In genomic region chr4:125029891-125030614, GRCm38 (mm10) we compare ENCODE assay signal across 1 mouse cellular context.
A peak's percentile ranks its signal among the peaks of the same experiment; 100 is the strongest.
TF ChIP-seq lines count a peak whose summit lies in the region.

No protein-coding gene starts in this region.

TF ChIP-seq in CH12.LX, 34 proteins besides CTCF, POLR2A, EP300 and RAD21:
- TF ChIP-seq PAX5 (IDR thresholded peaks at IDR 0.05; ENCODE audit: low read length) (no peak), E2F4 (IDR thresholded peaks at IDR 0.05; ENCODE audit: insufficient replicate concordance, low read depth, low read length) (peak; percentile 63; the same call in 1 of the 2 replicates), GABPA (IDR thresholded peaks at IDR 0.05; ENCODE audit: insufficient replicate concordance, low read depth, low read length) (no peak), NELFE (IDR thresholded peaks at IDR 0.05; ENCODE audit: low read depth, low read length) (peak; percentile 94), ZNF384 (IDR thresholded peaks at IDR 0.05; ENCODE audit: low read depth, low read length) (no peak), MAFK (IDR thresholded peaks at IDR 0.05; ENCODE audit: insufficient replicate concordance, low read length) (no peak), ZMIZ1 (IDR thresholded peaks at IDR 0.05; ENCODE audit: low read depth, low read length) (peak; percentile 63; the same call in 1 of the 2 replicates), USF1 (IDR thresholded peaks at IDR 0.05; ENCODE audit: low read depth, low read length) (no peak), MAZ (IDR thresholded peaks at IDR 0.05; ENCODE audit: low read depth, low read length) (no peak), SIN3A (IDR thresholded peaks at IDR 0.05; ENCODE audit: low read length) (peak; percentile 92), MYC (IDR thresholded peaks at IDR 0.05; ENCODE audit: low read depth, low read length) (peak; percentile 91; the same call in 1 of the 2 replicates), POLR2AphosphoS2 (IDR thresholded peaks at IDR 0.05; ENCODE audit: low read depth, low read length) (peak; percentile 45; the same call in 1 of the 2 replicates), ZKSCAN1 (IDR thresholded peaks at IDR 0.05; ENCODE audit: borderline replicate concordance, low read depth, low read length) (no peak), TCF12 (IDR thresholded peaks at IDR 0.05; ENCODE audit: low read depth, low read length) (peak; percentile 55; the same call in 1 of the 2 replicates), MAX (IDR thresholded peaks at IDR 0.05; ENCODE audit: low read length) (peak; percentile 90), ZC3H11A (IDR thresholded peaks at IDR 0.05; ENCODE audit: low read depth, low read length) (no peak), KAT2A (IDR thresholded peaks at IDR 0.05; ENCODE audit: insufficient replicate concordance, low read length) (peak; percentile 57; the same call in 1 of the 2 replicates), CHD2 (IDR thresholded peaks at IDR 0.05; ENCODE audit: low read length) (no peak), TBP (conservative IDR thresholded peaks at IDR 0.05; ENCODE audit: low read depth, low read length) (peak; percentile 54), JUN (IDR thresholded peaks at IDR 0.05; ENCODE audit: insufficient read depth, low read depth, low read length) (no peak), ETS1 (conservative IDR thresholded peaks at IDR 0.05; ENCODE audit: low read depth, low read length) (no peak), ELF1 (IDR thresholded peaks at IDR 0.05; ENCODE audit: low read depth, low read length) (peak; percentile 76), USF2 (conservative IDR thresholded peaks at IDR 0.05; ENCODE audit: low read depth, low read length) (no peak), SMC3 (IDR thresholded peaks at IDR 0.05; ENCODE audit: low read depth, low read length) (no peak), HCFC1 (IDR thresholded peaks at IDR 0.05; ENCODE audit: low read depth, low read length) (peak; percentile 83), CHD1 (IDR thresholded peaks at IDR 0.05; ENCODE audit: low read depth, low read length) (no peak), RCOR1 (conservative IDR thresholded peaks at IDR 0.05; ENCODE audit: low read depth, low read length) (no peak), IRF4 (IDR thresholded peaks at IDR 0.05; ENCODE audit: low read depth, low read length) (no peak; the same call in 1 of the 2 replicates), MXI1 (IDR thresholded peaks at IDR 0.05; ENCODE audit: low read depth, low read length) (peak; percentile 96), MEF2A (IDR thresholded peaks at IDR 0.05; ENCODE audit: borderline replicate concordance, low read depth, low read length) (peak; percentile 48; the same call in 1 of the 2 replicates), UBTF (IDR thresholded peaks at IDR 0.05; ENCODE audit: low read depth, low read length) (no peak), BHLHE40 (IDR thresholded peaks at IDR 0.05; ENCODE audit: low read depth, low read length) (no peak), NRF1 (IDR thresholded peaks at IDR 0.05; ENCODE audit: low read depth, low read length) (peak; percentile 77), JUND (conservative IDR thresholded peaks at IDR 0.05; ENCODE audit: low read depth, low read length) (no peak)
